Mouse (Mus musculus) heart, embryonic 14.5 days (tissue): ENCODE results near the gene Arrdc5. TPM values are rescaled to one million over a fixed set of nuclear protein-coding genes. Genes with fewer than 3 reads are reported as not detected.

Experiments used
- ATAC-seq: fragments of 200-750 bp; cut with Nextera tagmentation; 2 replicates; pipeline ENCODE4 v1.8.0; 2017; ENCODE audit warnings: low read depth, moderate TSS enrichment; ENCODE audit not compliant: insufficient number of reproducible peaks, insufficient read depth, low FRiP score
- H3K27ac ChIP-seq, 2 experiments: fragments of 200-500 bp in 1 of 2; fragments of 300-500 bp in 1 of 2; sonication (generic) in 1 of 2; replicated peaks in 1 of 2; 2 replicates each; pipeline ENCODE4 v1.5.1; 2012 to 2014; ENCODE audit warnings: low read depth in 2 of 2, low read length in 2 of 2, control low read depth in 1 of 2, mild to moderate bottlenecking in 1 of 2, mixed read lengths in 1 of 2; ENCODE audit not compliant: control insufficient read depth in 1 of 2, insufficient read depth in 1 of 2
- H3K27me3 ChIP-seq: fragments of 300-500 bp; sonication (generic); 2 replicates; pipeline ENCODE4 v1.6.1; 2014; ENCODE audit warnings: mild to moderate bottlenecking, low read length, control low read depth; ENCODE audit not compliant: control insufficient read depth, insufficient read depth
- H3K36me3 ChIP-seq: fragments of 300-500 bp; sonication (generic); 2 replicates; pipeline ENCODE4 v1.6.1; 2014; ENCODE audit warnings: mild to moderate bottlenecking, control low read depth, low read length, mixed read lengths; ENCODE audit not compliant: control insufficient read depth, insufficient read depth
- H3K4me1 ChIP-seq, 2 experiments: fragments of 200-500 bp in 1 of 2; fragments of 300-500 bp in 1 of 2; sonication (generic) in 1 of 2; 2 replicates each; pipeline ENCODE4 v1.6.1; 2012 to 2014; ENCODE audit warnings: low read length in 2 of 2, control low read depth in 1 of 2, mixed read lengths in 1 of 2; ENCODE audit not compliant: control insufficient read depth in 2 of 2, insufficient read depth in 2 of 2
- H3K4me2 ChIP-seq: fragments of 300-500 bp; sonication (generic); 2 replicates; pipeline ENCODE4 v1.6.1; 2014; ENCODE audit warnings: mild to moderate bottlenecking, low read length
- H3K4me3 ChIP-seq, 2 experiments: fragments of 200-500 bp in 1 of 2; fragments of 300-500 bp in 1 of 2; sonication (generic) in 1 of 2; 2 replicates each; pipeline ENCODE4 v1.5.1; 2012 to 2014; ENCODE audit warnings: low read length in 2 of 2, mild to moderate bottlenecking in 2 of 2, control low read depth in 1 of 2, low read depth in 1 of 2, moderate library complexity in 1 of 2; ENCODE audit not compliant: control insufficient read depth in 1 of 2, insufficient read depth in 1 of 2
- H3K9ac ChIP-seq: fragments of 300-500 bp; sonication (generic); 2 replicates; pipeline ENCODE4 v1.6.1; 2014; ENCODE audit warnings: mild to moderate bottlenecking, low read length
- H3K9me3 ChIP-seq: fragments of 300-500 bp; sonication (generic); 2 replicates; pipeline ENCODE4 v1.6.1; 2016; ENCODE audit warnings: low read length, control low read depth; ENCODE audit not compliant: control insufficient read depth
- WGBS: fragments of 180-500 bp; shearing (Covaris S2); extraction: QIAGEN DNeasy Blood & Tissue Kit; methylation state at CpG from one replicate; pipeline ENCODE4 v1.1.7; 2014; 5-methylcytosine and 5-hydroxymethylcytosine counted together
- polyA plus RNA-seq: library from polyadenylated mRNA; unstranded; fragments of >200 nt; fragmentation: Nextera tagmentation; extraction: Ambion mirVana; gene quantifications from 2 replicates; pipeline ENCODE4 v1.2.1, GENCODE M21; 2014

Gene Arrdc5
- polyA plus RNA-seq, 1 experiment from 2014 or later: not detected

GRCm38 (mm10) chr17:56251136-56251829, 48.8 kb downstream of the Arrdc5 start:
- H3K4me2 ChIP-seq: no peak overlapping the region
- no peaks in the 10 kb centered on the region for H3K36me3 ChIP-seq
- no peaks in the 10 kb centered on the region for H3K27me3 ChIP-seq
- ATAC-seq: no peak
- H3K9me3 ChIP-seq: no peaks in the 10 kb centered on the region
- H3K27ac ChIP-seq: no peak overlapping the region
- 19% methylated on average over 6 of the region's 6 CpGs for WGBS
- no peak overlapping the region for H3K9ac ChIP-seq
- H3K4me1 ChIP-seq: peaks cover 0 to 3% of the 10 kb centered on the region in 2 experiments; a peak in 1 of 4 replicates
- no peak overlapping the region for H3K4me3 ChIP-seq

GRCm38 (mm10) chr17:56245608-56246007, 54.5 kb downstream of the Arrdc5 start:
- 64% methylated on average over 7 of the region's 7 CpGs for WGBS
- no peaks in the 10 kb centered on the region for H3K36me3 ChIP-seq
- H3K4me2 ChIP-seq: no peak overlapping the region
- H3K9ac ChIP-seq: no peak overlapping the region
- no peaks in the 10 kb centered on the region for H3K9me3 ChIP-seq
- ATAC-seq: no peak
- H3K27ac ChIP-seq: no peak overlapping the region
- H3K4me3 ChIP-seq: no peak overlapping the region
- H3K27me3 ChIP-seq: peaks cover 9% of the 10 kb centered on the region
- H3K4me1 ChIP-seq: no peaks in the 10 kb centered on the region

Other genes starting within 250 kb of the Arrdc5 start
- gene Ubxn6, start 225.3 kb downstream of the Arrdc5 start, polyA plus RNA-seq: 41.3 and 42.5 TPM in 2 replicates
- gene Hdgfl2, start 220.7 kb downstream of the Arrdc5 start, polyA plus RNA-seq: 56.5 and 57.5 TPM in 2 replicates
- gene Plin4, start 190.5 kb downstream of the Arrdc5 start, polyA plus RNA-seq: 0.15 and 0.19 TPM in 2 replicates
- gene Plin5, start 182.7 kb downstream of the Arrdc5 start, polyA plus RNA-seq: 0.88 and 1.1 TPM in 2 replicates
- 0.32 and 0.42 TPM in 2 replicates for gene Lrg1, start 178.3 kb downstream of the Arrdc5 start, polyA plus RNA-seq
- 0.55 and 0.85 TPM in 2 replicates for gene Sema6b, start 159.9 kb downstream of the Arrdc5 start, polyA plus RNA-seq
- 8.9 and 9.4 TPM in 2 replicates for gene Tnfaip8l1, start 137.8 kb downstream of the Arrdc5 start, polyA plus RNA-seq
- 76.6 and 81.1 TPM in 2 replicates for gene Mydgf, start 116.4 kb downstream of the Arrdc5 start, polyA plus RNA-seq
- gene Dpp9, start 81.4 kb downstream of the Arrdc5 start, polyA plus RNA-seq: 18.9 and 19.5 TPM in 2 replicates
- 23.6 and 25.9 TPM in 2 replicates for gene Fem1a, start 43.5 kb downstream of the Arrdc5 start, polyA plus RNA-seq
- 9.2 and 9.3 TPM in 2 replicates for gene Ticam1, start 23.5 kb downstream of the Arrdc5 start, polyA plus RNA-seq
- gene Plin3, start 7.4 kb downstream of the Arrdc5 start, polyA plus RNA-seq: 66.4 and 70.9 TPM in 2 replicates
- 42.8 and 44.6 TPM in 2 replicates for gene Uhrf1, start 3.0 kb upstream of the Arrdc5 start, polyA plus RNA-seq
- 24.1 and 24.4 TPM in 2 replicates for gene Kdm4b, start 25.8 kb upstream of the Arrdc5 start, polyA plus RNA-seq
- 51.4 and 60.1 TPM in 2 replicates for gene Ptprs, start 176.2 kb upstream of the Arrdc5 start, polyA plus RNA-seq
- gene Znrf4, start 212.1 kb upstream of the Arrdc5 start, polyA plus RNA-seq: not detected in 2 replicates